Mouse (Mus musculus) midbrain, embryonic 10.5 days (tissue): Measurements from ENCODE around the gene Lhfpl2. TPM values are rescaled to one million over a fixed set of nuclear protein-coding genes. Genes with fewer than 3 reads are reported as not detected.

ENCODE experiments used
- DNase-seq: peaks from one replicate; pipeline ENCODE4 v3.0.0-alpha.2; 2017; ENCODE audit warnings: low spot score
- H3K27ac ChIP-seq: fragments of 300-500 bp; sonication (generic); replicated peaks from 2 replicates; pipeline ENCODE4 v1.5.1; 2016; ENCODE audit warnings: mild to moderate bottlenecking
- H3K27me3 ChIP-seq: fragments of 300-500 bp; sonication (generic); 2 replicates; pipeline ENCODE4 v1.6.1; 2016; ENCODE audit warnings: low read depth, mild to moderate bottlenecking; ENCODE audit not compliant: poor library complexity, severe bottlenecking
- H3K36me3 ChIP-seq: fragments of 300-500 bp; sonication (generic); 2 replicates; pipeline ENCODE4 v1.6.1; 2016; ENCODE audit warnings: mild to moderate bottlenecking, moderate library complexity
- H3K4me1 ChIP-seq: fragments of 300-500 bp; sonication (generic); 2 replicates; pipeline ENCODE4 v1.6.1; 2016
- H3K4me3 ChIP-seq: fragments of 300-500 bp; sonication (generic); 2 replicates; pipeline ENCODE4 v1.5.1; 2016; ENCODE audit warnings: mild to moderate bottlenecking, moderate library complexity
- H3K9me3 ChIP-seq: fragments of 300-500 bp; sonication (generic); replicated peaks from 2 replicates; pipeline ENCODE4 v1.6.1; 2016; ENCODE audit warnings: mild to moderate bottlenecking
- WGBS: fragments of 180-500 bp; shearing (Covaris S2); methylation state at CpG from one replicate; pipeline ENCODE4 v1.1.7; 2016; 5-methylcytosine and 5-hydroxymethylcytosine counted together
- polyA plus RNA-seq: library from polyadenylated mRNA; unstranded; fragments of >200 nt; fragmentation: Nextera tagmentation; extraction: Ambion mirVana; gene quantifications from 2 replicates; pipeline ENCODE4 v1.2.1, GENCODE M21; 2016

Lhfpl2 gene
- polyA plus RNA-seq, 1 experiment from 2014 or later, result 18.0 TPM

GRCm38 (mm10) chr13:94089286-94089685 lies 31.7 kb downstream of the Lhfpl2 start:
- peaks cover 24% of the 10 kb centered on the region for H3K27me3 ChIP-seq
- no peak overlapping the region for H3K27ac ChIP-seq
- H3K4me3 ChIP-seq, result no peak overlapping the region
- peaks cover 9% of the 10 kb centered on the region; the same call in 1 of the 2 replicates for H3K36me3 ChIP-seq
- no peak for DNase-seq
- H3K4me1 ChIP-seq, result peaks cover 39% of the 10 kb centered on the region
- 55% methylated on average over 9 of the region's 9 CpGs for WGBS
- no peaks in the 10 kb centered on the region for H3K9me3 ChIP-seq

GRCm38 (mm10) chr13:94091366-94091765 lies 33.8 kb downstream of the Lhfpl2 start:
- DNase-seq, result peak; percentile 31
- Histone ChIP-seq H3K27me3 (peaks cover 32% of the 10 kb centered on the region), H3K36me3 (peaks cover 7% of the 10 kb centered on the region; the same call in 1 of the 2 replicates), H3K4me1 (peaks cover 39% of the 10 kb centered on the region), H3K9me3 (no peaks in the 10 kb centered on the region), H3K4me3 (no peak overlapping the region), H3K27ac (no peak overlapping the region)
- 49% methylated on average over 2 of the region's 2 CpGs for WGBS

GRCm38 (mm10) chr13:94094176-94094575 lies 36.6 kb downstream of the Lhfpl2 start:
- DNase-seq, result no peak
- WGBS, result 94% methylated on average over 4 of the region's 4 CpGs
- H3K27ac ChIP-seq, result no peak overlapping the region
- H3K4me3 ChIP-seq, result no peak overlapping the region
- H3K27me3 ChIP-seq, result peaks cover 41% of the 10 kb centered on the region
- H3K4me1 ChIP-seq, result peaks cover 42% of the 10 kb centered on the region
- H3K9me3 ChIP-seq, result no peaks in the 10 kb centered on the region
- H3K36me3 ChIP-seq, result no peaks in the 10 kb centered on the region

- no peak for DNase-seq
- WGBS, result 86% methylated on average over 3 of the region's 3 CpGs
- H3K4me3 ChIP-seq, result no peak overlapping the region
These were observed 37.0 kb downstream of the Lhfpl2 start for GRCm38 (mm10) chr13:94094625-94095024.

GRCm38 (mm10) chr13:94095202-94095601 lies 37.6 kb downstream of the Lhfpl2 start:
- no peak for DNase-seq
- peaks cover 36% of the 10 kb centered on the region for H3K4me1 ChIP-seq
- H3K27me3 ChIP-seq, result peaks cover 41% of the 10 kb centered on the region
- H3K4me3 ChIP-seq, result no peak overlapping the region
- H3K9me3 ChIP-seq, result no peaks in the 10 kb centered on the region
- H3K36me3 ChIP-seq, result no peaks in the 10 kb centered on the region
- no peak overlapping the region for H3K27ac ChIP-seq

More at GRCm38 (mm10) chr13:94094625-94095024, 37.0 kb downstream of the Lhfpl2 start:
- Histone ChIP-seq H3K4me1 (peaks cover 37% of the 10 kb centered on the region), H3K36me3 (no peaks in the 10 kb centered on the region), H3K9me3 (no peaks in the 10 kb centered on the region), H3K27ac (no peak overlapping the region), H3K27me3 (peaks cover 41% of the 10 kb centered on the region)

GRCm38 (mm10) chr13:94097667-94098066 lies 40.1 kb downstream of the Lhfpl2 start:
- Histone ChIP-seq H3K27ac (no peak overlapping the region), H3K4me3 (no peak overlapping the region), H3K9me3 (no peaks in the 10 kb centered on the region), H3K27me3 (peaks cover 29% of the 10 kb centered on the region), H3K36me3 (no peaks in the 10 kb centered on the region), H3K4me1 (peaks cover 22% of the 10 kb centered on the region)
- DNase-seq, result no peak
- 82% methylated on average over 2 of the region's 2 CpGs for WGBS

- WGBS, result 87% methylated on average over 16 of the region's 16 CpGs
- no peak for DNase-seq
- Histone ChIP-seq H3K4me3 (no peak overlapping the region), H3K27me3 (peaks cover 20% of the 10 kb centered on the region), H3K27ac (no peak overlapping the region), H3K4me1 (peaks cover 21% of the 10 kb centered on the region), H3K9me3 (no peaks in the 10 kb centered on the region), H3K36me3 (no peaks in the 10 kb centered on the region)
These were observed 40.9 kb downstream of the Lhfpl2 start for GRCm38 (mm10) chr13:94098369-94099084.

- H3K4me1 ChIP-seq, result peaks cover 24% of the 10 kb centered on the region
- no peak overlapping the region for H3K4me3 ChIP-seq
- H3K9me3 ChIP-seq, result no peaks in the 10 kb centered on the region
- peaks cover 17% of the 10 kb centered on the region for H3K27me3 ChIP-seq
- no peaks in the 10 kb centered on the region for H3K36me3 ChIP-seq
- H3K27ac ChIP-seq, result no peak overlapping the region
- DNase-seq, result no peak
- 94% methylated on average over 10 of the region's 10 CpGs for WGBS
These were observed 41.5 kb downstream of the Lhfpl2 start for GRCm38 (mm10) chr13:94099087-94099486.

GRCm38 (mm10) chr13:94100361-94100760 lies 42.8 kb downstream of the Lhfpl2 start:
- Histone ChIP-seq H3K9me3 (no peaks in the 10 kb centered on the region), H3K36me3 (no peaks in the 10 kb centered on the region), H3K4me1 (peaks cover 24% of the 10 kb centered on the region), H3K4me3 (no peak overlapping the region), H3K27ac (no peak overlapping the region), H3K27me3 (peaks cover 11% of the 10 kb centered on the region)
- 79% methylated on average over 3 of the region's 3 CpGs for WGBS
- DNase-seq, result no peak

GRCm38 (mm10) chr13:94101020-94101571 lies 43.5 kb downstream of the Lhfpl2 start:
- Histone ChIP-seq H3K36me3 (no peaks in the 10 kb centered on the region), H3K27ac (no peak overlapping the region), H3K4me1 (peaks cover 24% of the 10 kb centered on the region), H3K27me3 (peaks cover 11% of the 10 kb centered on the region), H3K4me3 (no peak overlapping the region), H3K9me3 (no peaks in the 10 kb centered on the region)
- 90% methylated on average over 10 of the region's 10 CpGs for WGBS
- no peak for DNase-seq

GRCm38 (mm10) chr13:94104866-94105475 lies 47.4 kb downstream of the Lhfpl2 start:
- H3K4me1 ChIP-seq, result peaks cover 16% of the 10 kb centered on the region
- no peaks in the 10 kb centered on the region for H3K9me3 ChIP-seq
- no peak for DNase-seq
- no peaks in the 10 kb centered on the region for H3K36me3 ChIP-seq
- H3K27ac ChIP-seq, result no peak overlapping the region
- no peaks in the 10 kb centered on the region; the same call in 1 of the 2 replicates for H3K27me3 ChIP-seq
- no peak overlapping the region for H3K4me3 ChIP-seq
- 90% methylated on average over 8 of the region's 8 CpGs for WGBS

GRCm38 (mm10) chr13:94106431-94106830 lies 48.8 kb downstream of the Lhfpl2 start:
- no peaks in the 10 kb centered on the region; the same call in 1 of the 2 replicates for H3K27me3 ChIP-seq
- 92% methylated on average over 8 of the region's 8 CpGs for WGBS
- H3K9me3 ChIP-seq, result no peaks in the 10 kb centered on the region
- DNase-seq, result no peak
- 0 out of 2 replicates have a peak, but pooled peaks cover 3% of the 10 kb centered on the region for H3K4me1 ChIP-seq
- H3K27ac ChIP-seq, result no peak overlapping the region
- H3K36me3 ChIP-seq, result peaks cover under 1% of the 10 kb centered on the region; the same call in 1 of the 2 replicates
- H3K4me3 ChIP-seq, result no peak overlapping the region

- Histone ChIP-seq H3K27ac (no peak overlapping the region), H3K4me1 (0 out of 2 replicates have a peak, but pooled peaks cover 3% of the 10 kb centered on the region), H3K4me3 (no peak overlapping the region), H3K36me3 (peaks cover 7% of the 10 kb centered on the region; the same call in 1 of the 2 replicates), H3K27me3 (no peaks in the 10 kb centered on the region; the same call in 1 of the 2 replicates), H3K9me3 (no peaks in the 10 kb centered on the region)
- DNase-seq, result no peak
- 95% methylated on average over 7 of the region's 7 CpGs for WGBS
These were observed 49.4 kb downstream of the Lhfpl2 start for GRCm38 (mm10) chr13:94106983-94107382.
